Mouse (Mus musculus): ENCODE measurements around the gene Hoxc13. TPM values are rescaled to one million over a fixed set of nuclear protein-coding genes. Genes with fewer than 3 reads are reported as not detected.

Hoxc13 gene
- polyA plus RNA-seq, 1 experiment from 2014 or later: not detected

GRCm38 (mm10) chr15:102962492-102962891 is 41.6 kb downstream of the Hoxc13 start:
- Histone ChIP-seq H3K27me3 (ENCODE audit: insufficient read depth, poor library complexity, severe bottlenecking) (peaks cover 100% of the 10 kb centered on the region), H3K27ac (no peak overlapping the region), H3K36me3 (no peaks in the 10 kb centered on the region), H3K4me1 (no peaks in the 10 kb centered on the region; the same call in 1 of the 2 replicates), H3K4me3 (no peak overlapping the region), H3K9me3 (no peaks in the 10 kb centered on the region)
- 2% methylated on average over 13 of the region's 13 CpGs for WGBS
- no peak for DNase-seq (ENCODE audit: low spot score)

GRCm38 (mm10) chr15:102963259-102963658 is 42.4 kb downstream of the Hoxc13 start:
- Histone ChIP-seq H3K4me1 (no peaks in the 10 kb centered on the region; the same call in 1 of the 2 replicates), H3K36me3 (no peaks in the 10 kb centered on the region), H3K27ac (no peak overlapping the region), H3K4me3 (no peak overlapping the region), H3K9me3 (no peaks in the 10 kb centered on the region), H3K27me3 (ENCODE audit: insufficient read depth, poor library complexity, severe bottlenecking) (peaks cover 100% of the 10 kb centered on the region)
- no peak for DNase-seq (ENCODE audit: low spot score)
- 1% methylated on average over 8 of the region's 8 CpGs for WGBS

GRCm38 (mm10) chr15:102963671-102964640 is 43.1 kb downstream of the Hoxc13 start:
- WGBS: 1% methylated on average over 28 of the region's 28 CpGs
- H3K4me3 ChIP-seq: no peak overlapping the region
- no peaks in the 10 kb centered on the region for H3K9me3 ChIP-seq
- no peak for DNase-seq (ENCODE audit: low spot score)
- H3K27me3 ChIP-seq (ENCODE audit: insufficient read depth, poor library complexity, severe bottlenecking): peaks cover 100% of the 10 kb centered on the region
- no peaks in the 10 kb centered on the region for H3K36me3 ChIP-seq
- H3K27ac ChIP-seq: no peak overlapping the region
- no peaks in the 10 kb centered on the region; the same call in 1 of the 2 replicates for H3K4me1 ChIP-seq

- no peak overlapping the region for H3K27ac ChIP-seq
- H3K27me3 ChIP-seq (ENCODE audit: insufficient read depth, poor library complexity, severe bottlenecking): peaks cover 100% of the 10 kb centered on the region
- no peaks in the 10 kb centered on the region for H3K36me3 ChIP-seq
- DNase-seq (ENCODE audit: low spot score): no peak
- no peaks in the 10 kb centered on the region; the same call in 1 of the 2 replicates for H3K4me1 ChIP-seq
- H3K9me3 ChIP-seq: no peaks in the 10 kb centered on the region
- H3K4me3 ChIP-seq: no peak overlapping the region
- WGBS: 3% methylated on average over 26 of the region's 26 CpGs
Measured at GRCm38 (mm10) chr15:102965003-102965891, 44.3 kb downstream of the Hoxc13 start.

- no peak for DNase-seq (ENCODE audit: low spot score)
- H3K9me3 ChIP-seq: no peaks in the 10 kb centered on the region
- H3K4me3 ChIP-seq: peak overlapping the region; percentile 43
- WGBS: 2% methylated on average over 30 of the region's 30 CpGs
- H3K4me1 ChIP-seq: no peaks in the 10 kb centered on the region; the same call in 1 of the 2 replicates
- H3K36me3 ChIP-seq: no peaks in the 10 kb centered on the region
- peaks cover 100% of the 10 kb centered on the region for H3K27me3 ChIP-seq (ENCODE audit: insufficient read depth, poor library complexity, severe bottlenecking)
- H3K27ac ChIP-seq: no peak overlapping the region
Measured at GRCm38 (mm10) chr15:102965892-102966775, 45.2 kb downstream of the Hoxc13 start.

GRCm38 (mm10) chr15:102966776-102967311 is 45.9 kb downstream of the Hoxc13 start, which contains the start of gene Hoxc10:
Hoxc10 (plus strand) TSS chr15:102966796.
- 3% methylated on average over 27 of the region's 27 CpGs for WGBS
- Histone ChIP-seq H3K4me1 (no peaks in the 10 kb centered on the region; the same call in 1 of the 2 replicates), H3K27me3 (ENCODE audit: insufficient read depth, poor library complexity, severe bottlenecking) (peaks cover 100% of the 10 kb centered on the region), H3K27ac (no peak within 1 kb of the TSS), H3K4me3 (peak within 1 kb of the TSS; percentile 43), H3K36me3 (no peaks in the 10 kb centered on the region), H3K9me3 (no peaks in the 10 kb centered on the region)
- DNase-seq (ENCODE audit: low spot score): no peak

GRCm38 (mm10) chr15:102967312-102967510 is 46.3 kb downstream of the Hoxc13 start, which contains the start of gene Hoxc5:
Hoxc5 (plus strand) TSS chr15:102967443.
- DNase-seq (ENCODE audit: low spot score): no peak
- no peaks in the 10 kb centered on the region for H3K9me3 ChIP-seq
- H3K27ac ChIP-seq: no peak within 1 kb of the TSS
- H3K4me3 ChIP-seq: peak within 1 kb of the TSS; percentile 43
- no peaks in the 10 kb centered on the region; the same call in 1 of the 2 replicates for H3K4me1 ChIP-seq
- WGBS: 7% methylated on average over 12 of the region's 12 CpGs
- no peaks in the 10 kb centered on the region for H3K36me3 ChIP-seq
- H3K27me3 ChIP-seq (ENCODE audit: insufficient read depth, poor library complexity, severe bottlenecking): peaks cover 100% of the 10 kb centered on the region

GRCm38 (mm10) chr15:102967511-102968397 is 46.9 kb downstream of the Hoxc13 start:
- no peak for DNase-seq (ENCODE audit: low spot score)
- no peak overlapping the region for H3K27ac ChIP-seq

GRCm38 (mm10) chr15:102969296-102969695 is 48.4 kb downstream of the Hoxc13 start:
- WGBS: 24% methylated on average over 1 of the region's 1 CpGs
- no peaks in the 10 kb centered on the region; the same call in 1 of the 2 replicates for H3K4me1 ChIP-seq
- H3K27me3 ChIP-seq (ENCODE audit: insufficient read depth, poor library complexity, severe bottlenecking): peaks cover 100% of the 10 kb centered on the region
- no peaks in the 10 kb centered on the region for H3K9me3 ChIP-seq
- H3K4me3 ChIP-seq: no peak overlapping the region
- no peaks in the 10 kb centered on the region for H3K36me3 ChIP-seq
- no peak overlapping the region for H3K27ac ChIP-seq
- no peak for DNase-seq (ENCODE audit: low spot score)

More at GRCm38 (mm10) chr15:102967511-102968397, 46.9 kb downstream of the Hoxc13 start:
- WGBS: 1% methylated on average over 34 of the region's 34 CpGs
- no peaks in the 10 kb centered on the region for H3K36me3 ChIP-seq
- no peaks in the 10 kb centered on the region for H3K9me3 ChIP-seq
- H3K4me1 ChIP-seq: no peaks in the 10 kb centered on the region; the same call in 1 of the 2 replicates
- no peak overlapping the region for H3K4me3 ChIP-seq
- H3K27me3 ChIP-seq (ENCODE audit: insufficient read depth, poor library complexity, severe bottlenecking): peaks cover 100% of the 10 kb centered on the region

- 2% methylated on average over 12 of the region's 12 CpGs for WGBS
- DNase-seq (ENCODE audit: low spot score): no peak
- no peaks in the 10 kb centered on the region for H3K36me3 ChIP-seq
- H3K4me1 ChIP-seq: no peaks in the 10 kb centered on the region; the same call in 1 of the 2 replicates
- H3K27ac ChIP-seq: no peak overlapping the region
- peaks cover 100% of the 10 kb centered on the region for H3K27me3 ChIP-seq (ENCODE audit: insufficient read depth, poor library complexity, severe bottlenecking)
- no peak overlapping the region for H3K4me3 ChIP-seq
- no peaks in the 10 kb centered on the region for H3K9me3 ChIP-seq
Measured at GRCm38 (mm10) chr15:102970740-102971139, 49.8 kb downstream of the Hoxc13 start.

- DNase-seq (ENCODE audit: low spot score): no peak
- Histone ChIP-seq H3K4me3 (no peak overlapping the region), H3K27me3 (ENCODE audit: insufficient read depth, poor library complexity, severe bottlenecking) (peaks cover 100% of the 10 kb centered on the region), H3K27ac (no peak overlapping the region), H3K36me3 (no peaks in the 10 kb centered on the region), H3K4me1 (peaks cover 6% of the 10 kb centered on the region), H3K9me3 (no peaks in the 10 kb centered on the region)
- 1% methylated on average over 21 of the region's 21 CpGs for WGBS
Measured at GRCm38 (mm10) chr15:102972254-102972653, 51.4 kb downstream of the Hoxc13 start.

All from heart, embryonic 10.5 days (tissue).